Mouse (Mus musculus) left cerebral cortex, adult 2 months (tissue): ENCODE results near the gene Tsnax. TPM values are rescaled to one million over a fixed set of nuclear protein-coding genes. Genes with fewer than 3 reads are reported as not detected.

Experiments used
- DNase-seq, 2 experiments: peaks; one replicate each; pipeline ENCODE4 v3.0.0; 2021 to 2022; ENCODE audit warnings: low spot score in 2 of 2, mixed read lengths in 1 of 2; ENCODE audit errors: extremely low spot score in 1 of 2
- H3K27ac ChIP-seq: fragments of 200-600 bp; 2 replicates; pipeline ENCODE4 v1.8.1; 2022
- H3K4me3 ChIP-seq: fragments of 200-600 bp; 2 replicates; pipeline ENCODE4 v1.8.1; 2022
- CTCF ChIP-seq: fragments of 200-600 bp; IDR thresholded peaks from 2 replicates; pipeline ENCODE4 v1.8.1; 2022; ENCODE audit warnings: antibody characterized with exemption, mild to moderate bottlenecking, moderate library complexity
- intact Hi-C: fragments of 180-260 bp; cut with DNase I; formaldehyde crosslinking; loops from one replicate; pipeline ENCODE4 v1.15.1; 2025
- total RNA-seq, 2 experiments: library from RNA; stranded (reverse); gene quantifications; 2 replicates each; pipeline ENCODE4 v1.2.3; 2021

Tsnax gene
- total RNA-seq, 2 experiments from 2014 or later: 187 to 200 TPM

GRCm38 (mm10) chr8:124991668-124991926 lies 21.2 kb upstream of the Tsnax start:
- H3K27ac ChIP-seq: no peak overlapping the region
- H3K4me3 ChIP-seq: no peak overlapping the region
- intact Hi-C loops: no loop called here
- TF ChIP-seq CTCF: no peak
- no peak for DNase-seq

- Histone ChIP-seq H3K4me3 (no peak overlapping the region), H3K27ac (no peak overlapping the region)
- intact Hi-C loops: no loop called here
- no peak for TF ChIP-seq CTCF
- DNase-seq: no peak
Observed at GRCm38 (mm10) chr8:124995776-124996175, 17.0 kb upstream of the Tsnax start.

- TF ChIP-seq CTCF: no peak
- Histone ChIP-seq H3K27ac (no peak overlapping the region), H3K4me3 (no peak overlapping the region)
- DNase-seq: no peak
- intact Hi-C loops: no loop called here
Observed at GRCm38 (mm10) chr8:125024085-125024484, 11.3 kb downstream of the Tsnax start.

- no peak for DNase-seq
- no peak for TF ChIP-seq CTCF
- no peak overlapping the region for H3K4me3 ChIP-seq
- intact Hi-C loops: no loop called here
- H3K27ac ChIP-seq: peak overlapping the region; percentile 47; the same call in 1 of the 2 replicates
Observed at GRCm38 (mm10) chr8:125027211-125027610, 14.4 kb downstream of the Tsnax start.

DNA sequence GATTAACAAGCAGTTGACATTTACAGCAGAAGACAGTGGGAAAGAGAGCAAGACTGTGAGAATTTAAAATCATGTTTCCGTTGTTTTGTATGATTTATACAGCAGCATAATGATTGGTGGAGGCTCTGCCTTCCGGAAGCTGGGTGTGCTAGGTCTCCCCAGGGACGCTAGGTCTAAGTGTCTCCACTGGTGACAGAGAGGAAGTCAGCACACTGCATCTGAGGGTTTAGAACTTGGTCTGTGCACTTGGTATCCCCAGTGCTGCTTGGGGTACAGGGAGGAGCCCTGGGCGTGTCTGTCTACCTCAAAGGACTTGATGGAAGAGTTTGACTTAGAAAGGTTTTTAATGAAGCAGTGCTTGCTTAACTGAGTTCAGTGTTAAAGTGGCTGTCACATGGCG lies 16.0 kb downstream of the Tsnax start:
- no peak for DNase-seq
- intact Hi-C loops: no loop called here
- no peak for TF ChIP-seq CTCF

DNA sequence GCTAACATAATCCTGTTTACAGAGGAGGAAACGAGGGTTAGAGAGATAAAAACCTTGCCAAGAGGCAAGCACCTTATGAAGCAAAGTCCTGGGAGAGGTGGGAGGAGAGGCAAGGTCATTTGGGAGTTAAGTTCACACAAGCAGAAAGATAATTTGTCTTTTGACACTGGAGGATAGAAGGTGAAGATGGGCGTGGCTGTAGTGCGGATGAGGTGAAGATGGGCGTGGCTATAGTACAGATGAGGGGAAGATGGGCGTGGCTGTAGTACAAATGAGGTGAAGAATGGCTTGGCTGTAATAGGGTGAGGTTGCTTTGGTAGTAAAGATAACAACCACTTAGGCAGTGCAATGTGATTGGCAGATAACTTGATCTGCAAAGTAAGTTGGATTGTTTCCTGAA lies 18.5 kb downstream of the Tsnax start:
- H3K4me3 ChIP-seq: no peak overlapping the region
- no peak for TF ChIP-seq CTCF
- DNase-seq: no peak
- intact Hi-C loops: loop anchor here (5.0 kb wide), 2 partner anchors 84 to 134 kb away; partner anchors contain the start of genes Egln1, Exoc8 and Sprtn
- no peak overlapping the region for H3K27ac ChIP-seq

More for the DNA sequence above, 16.0 kb downstream of the Tsnax start:
- no peak overlapping the region for H3K4me3 ChIP-seq
- no peak overlapping the region for H3K27ac ChIP-seq

GRCm38 (mm10) chr8:125034669-125035068 lies 21.9 kb downstream of the Tsnax start:
- peak; percentile 35 to 74 for DNase-seq
- H3K27ac ChIP-seq: no peak overlapping the region
- intact Hi-C loops: loop anchor here (5.0 kb wide), 2 partner anchors 87 to 137 kb away; partner anchors contain the start of genes Egln1, Exoc8 and Sprtn
- no peak overlapping the region for H3K4me3 ChIP-seq
- TF ChIP-seq CTCF: peak; percentile 87

DNA sequence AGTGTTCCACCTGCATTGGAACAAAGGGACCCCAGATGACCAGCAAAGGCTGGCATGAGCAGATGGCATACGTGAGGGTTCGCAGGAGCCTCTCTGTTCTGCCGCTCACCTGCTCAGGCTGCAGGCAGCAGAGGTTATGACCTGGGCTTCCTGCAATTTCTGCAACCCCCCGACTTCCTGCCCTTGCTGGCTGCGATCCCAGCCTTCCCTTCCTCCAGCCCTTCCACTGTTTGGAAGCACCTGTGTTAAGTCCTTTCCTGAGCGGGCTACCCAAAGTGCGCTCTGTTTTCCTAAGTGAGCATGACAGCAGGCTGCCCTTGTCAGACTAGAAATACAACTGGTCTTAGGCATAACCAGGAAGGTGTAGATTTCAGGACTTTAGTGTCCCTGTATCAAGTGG lies 24.3 kb downstream of the Tsnax start:
- Histone ChIP-seq H3K27ac (no peak overlapping the region), H3K4me3 (no peak overlapping the region)
- intact Hi-C loops: no loop called here
- no peak for TF ChIP-seq CTCF
- no peak for DNase-seq

DNA sequence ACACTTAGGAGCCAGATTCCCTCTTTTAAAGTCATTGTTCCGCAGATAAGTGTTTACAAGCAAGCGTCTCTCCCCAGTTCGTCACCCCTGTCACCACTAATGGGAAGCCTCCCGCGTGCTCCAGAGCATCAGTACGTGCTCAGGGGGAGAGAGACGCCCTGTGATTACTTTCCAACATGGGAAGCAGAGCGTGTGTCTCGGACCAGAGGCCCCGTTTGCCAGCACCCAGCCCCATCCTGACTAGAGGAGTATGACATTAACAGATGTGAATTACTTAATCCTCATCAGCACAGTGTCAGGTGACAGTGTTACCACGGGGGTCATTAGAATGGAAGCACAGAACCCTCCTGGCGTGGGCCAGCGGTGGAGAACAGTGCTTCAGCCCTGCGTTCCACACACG lies 25.9 kb downstream of the Tsnax start:
- no peak for TF ChIP-seq CTCF
- H3K4me3 ChIP-seq: no peak overlapping the region
- intact Hi-C loops: no loop called here
- H3K27ac ChIP-seq: no peak overlapping the region
- no peak for DNase-seq

DNA sequence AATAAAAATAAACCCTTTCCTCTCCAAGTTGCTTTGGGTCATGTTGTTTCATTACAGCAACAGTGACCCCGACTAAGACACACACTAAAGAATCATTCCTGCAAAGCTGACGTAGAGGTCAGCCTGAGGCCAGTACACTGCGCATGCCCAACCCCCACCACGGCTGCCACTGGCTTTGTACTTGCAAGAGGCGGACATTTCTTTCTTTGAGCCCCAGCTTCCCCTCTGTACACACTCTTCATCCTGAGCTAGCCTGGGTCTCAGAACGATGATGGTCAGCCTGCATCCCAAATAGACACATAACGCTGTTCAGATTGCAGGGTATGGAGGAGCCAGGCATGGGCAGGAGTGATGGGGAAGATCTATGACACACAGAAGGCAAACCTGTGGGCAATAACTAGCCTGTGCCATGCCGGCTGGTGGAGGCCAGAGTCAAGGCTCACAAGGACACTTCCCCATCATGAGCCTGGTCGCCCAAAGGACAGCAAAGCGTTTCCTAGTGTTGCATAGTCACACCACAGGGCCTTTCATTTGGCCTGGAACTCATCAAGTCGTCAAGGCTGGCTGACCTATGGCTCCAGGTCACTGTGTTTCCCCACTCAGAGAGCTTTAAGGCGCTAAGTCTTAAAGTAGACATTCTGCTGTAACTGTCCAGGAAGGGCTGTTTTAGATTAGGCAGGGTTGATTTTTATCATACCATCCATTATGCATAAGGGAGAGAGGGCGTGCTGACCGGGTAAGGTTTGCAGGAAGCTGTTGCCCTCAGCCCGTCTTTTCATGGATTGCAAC lies 28.0 kb downstream of the Tsnax start:
- no peak overlapping the region for H3K4me3 ChIP-seq
- intact Hi-C loops: no loop called here
- DNase-seq: no peak
- H3K27ac ChIP-seq: no peak overlapping the region
- no peak for TF ChIP-seq CTCF

DNA sequence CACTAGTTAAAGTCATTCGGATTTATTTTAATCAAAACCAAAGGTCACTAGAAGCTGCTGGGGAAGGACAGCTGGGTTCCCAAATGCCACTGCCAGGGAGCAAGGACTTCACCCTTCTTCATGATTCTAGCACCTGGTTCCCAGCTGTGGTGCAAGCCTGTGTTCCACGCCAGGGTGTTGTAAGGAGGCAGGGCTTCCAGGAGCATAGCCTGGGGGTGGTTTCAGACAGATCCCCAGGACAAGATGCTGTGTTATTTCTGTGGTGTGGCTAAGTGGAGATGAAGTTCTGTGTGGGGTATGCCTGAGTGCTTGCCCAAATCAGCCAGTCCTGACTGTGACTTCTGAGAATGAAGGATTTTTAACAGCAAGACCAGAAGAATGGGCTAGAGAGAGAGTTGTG lies 28.7 kb downstream of the Tsnax start:
- H3K4me3 ChIP-seq: no peak overlapping the region
- TF ChIP-seq CTCF: no peak
- intact Hi-C loops: no loop called here
- DNase-seq: no peak
- H3K27ac ChIP-seq: no peak overlapping the region

GRCm38 (mm10) chr8:125043394-125043793 lies 30.6 kb downstream of the Tsnax start:
- H3K4me3 ChIP-seq: no peak overlapping the region
- intact Hi-C loops: no loop called here
- H3K27ac ChIP-seq: no peak overlapping the region
- no peak for DNase-seq
- TF ChIP-seq CTCF: no peak

GRCm38 (mm10) chr8:125043935-125044334 lies 31.1 kb downstream of the Tsnax start:
- H3K4me3 ChIP-seq: no peak overlapping the region
- H3K27ac ChIP-seq: no peak overlapping the region
- intact Hi-C loops: no loop called here
- no peak for DNase-seq
- TF ChIP-seq CTCF: no peak
